Mouse (Mus musculus): Measurements from ENCODE around the gene Casp6. TPM values are rescaled to one million over a fixed set of nuclear protein-coding genes. Genes with fewer than 3 reads are reported as not detected.

Casp6 gene
- total RNA-seq, 2 experiments from 2014 or later = 19.5 to 25.3 TPM

Other genes with a start within 250 kb of the Casp6 start
- 1 to 10 TPM; 1.5 to 1.8 TPM for gene Egf, start 146.1 kb upstream of the Casp6 start, total RNA-seq (2021)
- gene Lrit3, start 97.4 kb upstream of the Casp6 start, total RNA-seq (2021) = not detected
- under 1 TPM; 0.12 to 0.14 TPM for gene Rrh, start 78.8 kb upstream of the Casp6 start, total RNA-seq (2021)
- 10 to 100 TPM; 25.5 to 29.4 TPM for gene Gar1, start 70.0 kb upstream of the Casp6 start, total RNA-seq (2021)
- 1 to 10 TPM; 1.2 to 1.3 TPM for gene Cfi, start 65.5 kb upstream of the Casp6 start, total RNA-seq (2021)
- 10 to 100 TPM; 21.3 to 29.8 TPM for gene Pla2g12a, start 22.8 kb upstream of the Casp6 start, total RNA-seq (2021)
- gene Mcub, start 68.8 kb downstream of the Casp6 start, total RNA-seq (2021) = 1 to 10 TPM; 1.1 to 1.4 TPM
- 10 to 100 TPM; 33.7 to 38.4 TPM for gene Sec24b, start 160.1 kb downstream of the Casp6 start, total RNA-seq (2021)
- gene Col25a1, start 230.1 kb downstream of the Casp6 start, total RNA-seq (2021) = 1 to 10 TPM; 1.2 to 1.3 TPM

Measured in heart, postnatal 10 days (tissue).